Mouse (Mus musculus) central nervous system, embryonic 14 days (tissue): ENCODE data around the gene 1700086D15Rik. TPM values are rescaled to one million over a fixed set of nuclear protein-coding genes. Genes with fewer than 3 reads are reported as not detected.

Experiments used
- polyA plus RNA-seq: library from polyadenylated mRNA; depleted of rRNA; stranded (reverse); fragments of >200 nt; gene quantifications from 2 replicates; pipeline ENCODE4 v1.2.3, GENCODE M21; 2012; rRNA removed

The 1700086D15Rik gene
- polyA plus RNA-seq: 0.19 and 0.26 TPM in 2 replicates

DNA sequence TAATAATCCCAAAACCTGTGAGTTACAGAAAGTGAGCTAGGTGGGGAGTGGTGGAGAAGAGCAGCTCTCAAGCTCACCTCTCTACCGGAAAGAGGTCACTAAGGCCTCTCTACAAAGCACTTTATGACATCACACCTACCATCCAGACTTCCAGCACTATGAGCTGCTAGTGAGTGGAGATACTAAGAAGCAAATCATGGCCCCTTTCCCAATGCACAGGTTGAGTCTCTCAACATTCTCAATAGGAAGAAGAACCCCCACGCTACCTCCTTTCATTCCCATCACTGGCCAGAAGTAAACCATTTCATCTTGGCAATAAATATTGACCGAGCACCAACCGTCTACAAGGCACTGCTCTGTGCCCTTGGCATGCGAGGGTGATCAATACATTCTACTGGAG is at the start of gene 1700086D15Rik:
Gene 1700086D15Rik, minus strand, starts transcription at position 101 of the 400 bp plus-strand sequence.

GRCm38 (mm10) chr11:65162767-65163120 is 3.1 kb upstream of the 1700086D15Rik start, which contains the start of gene Arhgap44:
TSS of gene Arhgap44 (minus strand) at chr11:65162961.

Other genes with a start within 250 kb of the 1700086D15Rik start
- gene Elac2, start 180.9 kb downstream of the 1700086D15Rik start, polyA plus RNA-seq: 31.3 and 31.7 TPM in 2 replicates
- gene Arhgap44, start 3.1 kb upstream of the 1700086D15Rik start, polyA plus RNA-seq: 7.1 and 8.9 TPM in 2 replicates
- 0.10 and 0.20 TPM in 2 replicates for gene Myocd, start 110.1 kb upstream of the 1700086D15Rik start, polyA plus RNA-seq